Mouse (Mus musculus): ENCODE results near the gene Gtf2h2. TPM values are rescaled to one million over a fixed set of nuclear protein-coding genes. Genes with fewer than 3 reads are reported as not detected.
"Not testable (repeated sequence)": the region's sequence is repeated elsewhere in the genome, so short reads cannot be mapped to it uniquely, and the experiment has no call there.

Gene Gtf2h2
- polyA plus RNA-seq, 1 experiment from 2014 or later, result 86.2 TPM

DNA sequence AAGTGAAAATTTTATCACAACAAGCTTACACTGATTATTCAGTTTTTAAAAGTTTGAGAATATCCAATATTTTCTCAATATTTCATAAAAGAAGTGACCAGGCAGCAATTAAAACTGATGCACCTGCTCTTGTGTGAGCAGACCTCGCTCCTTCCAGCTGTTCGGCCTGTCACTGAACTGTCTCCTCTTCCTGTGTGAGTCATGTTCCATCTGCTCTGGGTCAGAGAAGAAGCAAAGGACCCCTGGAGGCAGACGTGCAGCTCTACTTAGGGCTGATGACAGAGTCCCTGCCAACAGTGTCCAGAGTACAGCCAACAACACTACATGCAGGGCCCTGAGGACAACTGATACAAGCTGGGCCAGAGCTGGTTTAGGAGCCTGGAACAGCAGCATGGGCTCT lies 52.3 kb downstream of the Gtf2h2 start:
- Histone ChIP-seq H3K27me3 (ENCODE audit: control insufficient read depth, insufficient read depth, low read length) (no peaks in the 10 kb centered on the region), H3K36me3 (ENCODE audit: control insufficient read depth, insufficient read depth, low read length) (no peaks in the 10 kb centered on the region), H3K4me1 (ENCODE audit: control insufficient read depth, insufficient read depth, low read length) (no peaks in the 10 kb centered on the region), H3K9ac (ENCODE audit: low read length) (no peak overlapping the region), H3K4me2 (no peak overlapping the region), H3K9me3 (ENCODE audit: control insufficient read depth, low read length) (no peaks in the 10 kb centered on the region), H3K27ac (ENCODE audit: low read depth, low read length) (no peak overlapping the region), H3K4me3 (ENCODE audit: low read depth, low read length) (no peak overlapping the region)
- DNase-seq (ENCODE audit: low spot score, missing footprints) (no peak), ATAC-seq (ENCODE audit: low FRiP score) (no peak)
- 65% methylated on average over 3 of the region's 3 CpGs for WGBS

- no peak overlapping the region for H3K4me2 ChIP-seq
- H3K4me1 ChIP-seq (ENCODE audit: control insufficient read depth, insufficient read depth, low read length), result no peaks in the 10 kb centered on the region
- no peaks in the 10 kb centered on the region for H3K27me3 ChIP-seq (ENCODE audit: control insufficient read depth, insufficient read depth, low read length)
- no peak overlapping the region for H3K9ac ChIP-seq (ENCODE audit: low read length)
- 72% methylated on average over 1 of the region's 1 CpGs for WGBS
- H3K36me3 ChIP-seq (ENCODE audit: control insufficient read depth, insufficient read depth, low read length), result no peaks in the 10 kb centered on the region
- H3K27ac ChIP-seq (ENCODE audit: low read depth, low read length), result no peak overlapping the region
- no peak for ATAC-seq (ENCODE audit: low FRiP score)
- DNase-seq (ENCODE audit: low spot score, missing footprints), result no peak
- H3K9me3 ChIP-seq (ENCODE audit: control insufficient read depth, low read length), result no peaks in the 10 kb centered on the region
- H3K4me3 ChIP-seq (ENCODE audit: low read depth, low read length), result no peak overlapping the region
Observed at GRCm38 (mm10) chr13:100438701-100439100, 53.7 kb downstream of the Gtf2h2 start.

- H3K4me2 ChIP-seq, result no peak overlapping the region
- no peak overlapping the region for H3K27ac ChIP-seq (ENCODE audit: low read depth, low read length)
- H3K27me3 ChIP-seq (ENCODE audit: control insufficient read depth, insufficient read depth, low read length), result no peaks in the 10 kb centered on the region
- no peaks in the 10 kb centered on the region for H3K9me3 ChIP-seq (ENCODE audit: control insufficient read depth, low read length)
- H3K4me3 ChIP-seq (ENCODE audit: low read depth, low read length), result no peak overlapping the region
- no peaks in the 10 kb centered on the region for H3K4me1 ChIP-seq (ENCODE audit: control insufficient read depth, insufficient read depth, low read length)
- no peaks in the 10 kb centered on the region for H3K36me3 ChIP-seq (ENCODE audit: control insufficient read depth, insufficient read depth, low read length)
- no peak overlapping the region for H3K9ac ChIP-seq (ENCODE audit: low read length)
- ATAC-seq (ENCODE audit: low FRiP score) (no peak), DNase-seq (ENCODE audit: low spot score, missing footprints) (no peak)
- 82% methylated on average over 3 of the region's 3 CpGs for WGBS
Observed at GRCm38 (mm10) chr13:100437322-100437825, 55.0 kb downstream of the Gtf2h2 start.

GRCm38 (mm10) chr13:100436556-100437163 lies 55.7 kb downstream of the Gtf2h2 start:
- not testable (repeated sequence) for H3K4me2 ChIP-seq; ATAC-seq (ENCODE audit: low FRiP score); H3K27ac ChIP-seq (ENCODE audit: low read depth, low read length); DNase-seq (ENCODE audit: low spot score, missing footprints); H3K9ac ChIP-seq (ENCODE audit: low read length); H3K36me3 ChIP-seq (ENCODE audit: control insufficient read depth, insufficient read depth, low read length); H3K27me3 ChIP-seq (ENCODE audit: control insufficient read depth, insufficient read depth, low read length); H3K4me1 ChIP-seq (ENCODE audit: control insufficient read depth, insufficient read depth, low read length); H3K4me3 ChIP-seq (ENCODE audit: low read depth, low read length); H3K9me3 ChIP-seq (ENCODE audit: control insufficient read depth, low read length)
- WGBS, result 81% methylated on average over 1 of the region's 1 CpGs

- not testable (repeated sequence) for DNase-seq (ENCODE audit: low spot score, missing footprints); H3K9ac ChIP-seq (ENCODE audit: low read length)
- 88% methylated on average over 7 of the region's 7 CpGs for WGBS
Observed at GRCm38 (mm10) chr13:100419958-100420357, 72.4 kb downstream of the Gtf2h2 start.

GRCm38 (mm10) chr13:100414428-100414827 lies 78.0 kb downstream of the Gtf2h2 start:
- H3K4me2 ChIP-seq, result no peak overlapping the region
- no peak overlapping the region for H3K4me3 ChIP-seq (ENCODE audit: low read depth, low read length)
- no peaks in the 10 kb centered on the region for H3K4me1 ChIP-seq (ENCODE audit: control insufficient read depth, insufficient read depth, low read length)
- DNase-seq (ENCODE audit: low spot score, missing footprints) (no peak), ATAC-seq (ENCODE audit: low FRiP score) (no peak)
- H3K27me3 ChIP-seq (ENCODE audit: control insufficient read depth, insufficient read depth, low read length), result no peaks in the 10 kb centered on the region
- WGBS, result 69% methylated on average over 1 of the region's 1 CpGs
- no peaks in the 10 kb centered on the region; the same call in 1 of the 2 replicates for H3K9me3 ChIP-seq (ENCODE audit: control insufficient read depth, low read length)
- no peaks in the 10 kb centered on the region for H3K36me3 ChIP-seq (ENCODE audit: control insufficient read depth, insufficient read depth, low read length)
- H3K9ac ChIP-seq (ENCODE audit: low read length), result no peak overlapping the region
- H3K27ac ChIP-seq (ENCODE audit: low read depth, low read length), result no peak overlapping the region

More at GRCm38 (mm10) chr13:100419958-100420357, 72.4 kb downstream of the Gtf2h2 start:
- H3K9me3 ChIP-seq (ENCODE audit: control insufficient read depth, low read length); H3K4me3 ChIP-seq (ENCODE audit: low read depth, low read length); H3K4me2 ChIP-seq; H3K27ac ChIP-seq (ENCODE audit: low read depth, low read length); H3K27me3 ChIP-seq (ENCODE audit: control insufficient read depth, insufficient read depth, low read length); H3K36me3 ChIP-seq (ENCODE audit: control insufficient read depth, insufficient read depth, low read length); H3K4me1 ChIP-seq (ENCODE audit: control insufficient read depth, insufficient read depth, low read length); ATAC-seq (ENCODE audit: low FRiP score): not testable (repeated sequence)

Other genes starting within 250 kb of the Gtf2h2 start
- 0.21 and 0.27 TPM in 2 replicates for gene Naip5, start 246.3 kb downstream of the Gtf2h2 start, polyA plus RNA-seq (2014; fragmentation: Nextera tagmentation; extraction: Ambion mirVana)
- 0.07 and 0.08 TPM in 2 replicates for gene Naip6, start 174.9 kb downstream of the Gtf2h2 start, polyA plus RNA-seq (2014; fragmentation: Nextera tagmentation; extraction: Ambion mirVana)
- gene Naip1, start 39.7 kb downstream of the Gtf2h2 start, polyA plus RNA-seq (2014; fragmentation: Nextera tagmentation; extraction: Ambion mirVana), result not detected in 2 replicates
- gene Ocln, start 60.1 kb upstream of the Gtf2h2 start, polyA plus RNA-seq (2014; fragmentation: Nextera tagmentation; extraction: Ambion mirVana), result 1.5 and 2.1 TPM in 2 replicates
- 1.4 and 1.7 TPM in 2 replicates for gene Marveld2, start 124.4 kb upstream of the Gtf2h2 start, polyA plus RNA-seq (2014; fragmentation: Nextera tagmentation; extraction: Ambion mirVana)
- 355 and 359 TPM in 2 replicates for gene Ak6, start 158.4 kb upstream of the Gtf2h2 start, polyA plus RNA-seq (2014; fragmentation: Nextera tagmentation; extraction: Ambion mirVana)
- 26.5 and 31.2 TPM in 2 replicates for gene Rad17, start 158.5 kb upstream of the Gtf2h2 start, polyA plus RNA-seq (2014; fragmentation: Nextera tagmentation; extraction: Ambion mirVana)
- gene Taf9, start 159.0 kb upstream of the Gtf2h2 start, polyA plus RNA-seq (2014; fragmentation: Nextera tagmentation; extraction: Ambion mirVana), result 21.4 and 24.6 TPM in 2 replicates
- gene Ccdc125, start 177.1 kb upstream of the Gtf2h2 start, polyA plus RNA-seq (2014; fragmentation: Nextera tagmentation; extraction: Ambion mirVana), result 1.4 and 2.6 TPM in 2 replicates
- 66.3 and 68.4 TPM in 2 replicates for gene Cdk7, start 238.4 kb upstream of the Gtf2h2 start, polyA plus RNA-seq (2014; fragmentation: Nextera tagmentation; extraction: Ambion mirVana)